Mouse (Mus musculus) midbrain, postnatal 0 days (tissue): ENCODE results near the gene Mef2a. TPM values are rescaled to one million over a fixed set of nuclear protein-coding genes. Genes with fewer than 3 reads are reported as not detected.

Experiments used
- ATAC-seq: fragments of 200-750 bp; cut with Nextera tagmentation; 2 replicates; pipeline ENCODE4 v1.8.0; 2017; ENCODE audit warnings: moderate number of reproducible peaks, mild to moderate bottlenecking, moderate TSS enrichment, moderate library complexity; ENCODE audit not compliant: low FRiP score
- DNase-seq: peaks from one replicate; pipeline ENCODE4 v3.0.0-alpha.2; 2015; ENCODE audit warnings: low spot score
- H3K27ac ChIP-seq: fragments of 300-500 bp; sonication (generic); 2 replicates; pipeline ENCODE4 v1.5.1; 2014; ENCODE audit warnings: low read depth, mild to moderate bottlenecking, low read length, mixed read lengths
- H3K27me3 ChIP-seq: fragments of 300-500 bp; sonication (generic); 2 replicates; pipeline ENCODE4 v1.6.1; 2014; ENCODE audit warnings: low read length, control low read depth, mixed read lengths; ENCODE audit not compliant: insufficient read depth
- H3K36me3 ChIP-seq: fragments of 300-500 bp; sonication (generic); 2 replicates; pipeline ENCODE4 v1.6.1; 2014; ENCODE audit warnings: low read length, control low read depth, mixed read lengths; ENCODE audit not compliant: insufficient read depth
- H3K4me1 ChIP-seq: fragments of 300-500 bp; sonication (generic); 2 replicates; pipeline ENCODE4 v1.6.1; 2014; ENCODE audit warnings: mild to moderate bottlenecking, control low read depth, antibody characterized with exemption, low read length, mixed read lengths; ENCODE audit not compliant: insufficient read depth
- H3K4me2 ChIP-seq: fragments of 300-500 bp; sonication (generic); 2 replicates; pipeline ENCODE4 v1.6.1; 2014; ENCODE audit warnings: low read depth, mild to moderate bottlenecking, low read length, mixed read lengths; ENCODE audit not compliant: poor library complexity, severe bottlenecking
- H3K4me3 ChIP-seq: fragments of 300-500 bp; sonication (generic); 2 replicates; pipeline ENCODE4 v1.5.1; 2014; ENCODE audit warnings: low read depth, mild to moderate bottlenecking, low read length, moderate library complexity
- H3K9ac ChIP-seq: fragments of 300-500 bp; sonication (generic); replicated peaks from 2 replicates; pipeline ENCODE4 v1.6.1; 2014; ENCODE audit warnings: mild to moderate bottlenecking, low read length, moderate library complexity, mixed read lengths; ENCODE audit not compliant: poor library complexity, severe bottlenecking
- H3K9me3 ChIP-seq: fragments of 300-500 bp; sonication (generic); 2 replicates; pipeline ENCODE4 v1.6.1; 2016; ENCODE audit warnings: low read length, control low read depth
- CTCF ChIP-seq: IDR thresholded peaks from 2 replicates; pipeline ENCODE4 v1.5.1; 2016; ENCODE audit warnings: antibody characterized with exemption, mild to moderate bottlenecking
- WGBS: fragments of 180-500 bp; shearing (Covaris S2); extraction: QIAGEN DNeasy Blood & Tissue Kit; methylation state at CpG from one replicate; pipeline ENCODE4 v1.1.7; 2014; 5-methylcytosine and 5-hydroxymethylcytosine counted together
- polyA plus RNA-seq: library from polyadenylated mRNA; unstranded; fragments of >200 nt; fragmentation: Nextera tagmentation; extraction: Ambion mirVana; gene quantifications from 2 replicates; pipeline ENCODE4 v1.2.1, GENCODE M21; 2015
- total RNA-seq: library from RNA; depleted of rRNA; stranded (reverse); fragments of >200 nt; gene quantifications from 2 replicates; pipeline ENCODE4 v1.2.3, GENCODE M21; 2014

Mef2a gene
- total and polyA plus RNA-seq, 2 experiments from 2014 or later = 40.4 to 62.4 TPM

- Histone ChIP-seq H3K4me1 (no peaks in the 10 kb centered on the region), H3K4me3 (no peak overlapping the region), H3K9me3 (no peaks in the 10 kb centered on the region), H3K27me3 (no peaks in the 10 kb centered on the region), H3K9ac (no peak overlapping the region), H3K4me2 (no peak overlapping the region), H3K27ac (no peak overlapping the region), H3K36me3 (no peaks in the 10 kb centered on the region)
- no peak for DNase-seq
- ATAC-seq = no peak
- WGBS = 65% methylated on average over 6 of the region's 6 CpGs
- no peak for TF ChIP-seq CTCF
These were observed 162.4 kb downstream of the Mef2a start for GRCm38 (mm10) chr7:67210004-67210833.

GRCm38 (mm10) chr7:67208317-67208716 is 164.3 kb downstream of the Mef2a start:
- Histone ChIP-seq H3K4me2 (no peak overlapping the region), H3K27ac (no peak overlapping the region), H3K27me3 (no peaks in the 10 kb centered on the region), H3K4me1 (no peaks in the 10 kb centered on the region), H3K9ac (no peak overlapping the region), H3K9me3 (no peaks in the 10 kb centered on the region), H3K4me3 (no peak overlapping the region), H3K36me3 (no peaks in the 10 kb centered on the region)
- 83% methylated on average over 1 of the region's 1 CpGs for WGBS
- no peak for TF ChIP-seq CTCF
- ATAC-seq = no peak
- DNase-seq = no peak

GRCm38 (mm10) chr7:67207701-67208100 is 165.0 kb downstream of the Mef2a start:
- WGBS = 49% methylated on average over 6 of the region's 6 CpGs
- no peak for DNase-seq
- no peak for TF ChIP-seq CTCF

GRCm38 (mm10) chr7:67206496-67206895 is 166.2 kb downstream of the Mef2a start:
- H3K4me1 ChIP-seq = no peaks in the 10 kb centered on the region
- H3K27ac ChIP-seq = no peak overlapping the region
- no peak for TF ChIP-seq CTCF
- DNase-seq = no peak
- H3K4me2 ChIP-seq = no peak overlapping the region
- WGBS = 85% methylated on average over 10 of the region's 10 CpGs
- no peak overlapping the region for H3K4me3 ChIP-seq
- H3K27me3 ChIP-seq = no peaks in the 10 kb centered on the region
- H3K9ac ChIP-seq = no peak overlapping the region
- ATAC-seq = no peak
- H3K36me3 ChIP-seq = no peaks in the 10 kb centered on the region
- no peaks in the 10 kb centered on the region for H3K9me3 ChIP-seq

More at GRCm38 (mm10) chr7:67207701-67208100, 165.0 kb downstream of the Mef2a start:
- H3K36me3 ChIP-seq = no peaks in the 10 kb centered on the region
- no peaks in the 10 kb centered on the region for H3K4me1 ChIP-seq
- no peak overlapping the region for H3K4me2 ChIP-seq
- H3K27me3 ChIP-seq = no peaks in the 10 kb centered on the region
- ATAC-seq = no peak
- H3K9ac ChIP-seq = no peak overlapping the region
- H3K9me3 ChIP-seq = no peaks in the 10 kb centered on the region
- H3K4me3 ChIP-seq = no peak overlapping the region
- H3K27ac ChIP-seq = no peak overlapping the region

- no peak for TF ChIP-seq CTCF
- ATAC-seq = no peak
- H3K4me3 ChIP-seq = no peak overlapping the region
- H3K9ac ChIP-seq = no peak overlapping the region
- H3K27ac ChIP-seq = no peak overlapping the region
- no peaks in the 10 kb centered on the region for H3K36me3 ChIP-seq
- DNase-seq = no peak
- H3K9me3 ChIP-seq = no peaks in the 10 kb centered on the region
- H3K27me3 ChIP-seq = no peaks in the 10 kb centered on the region
- 89% methylated on average over 9 of the region's 9 CpGs for WGBS
- no peak overlapping the region for H3K4me2 ChIP-seq
- H3K4me1 ChIP-seq = no peaks in the 10 kb centered on the region
These were observed 166.8 kb downstream of the Mef2a start for GRCm38 (mm10) chr7:67205734-67206425.

GRCm38 (mm10) chr7:67203625-67204024 is 169.0 kb downstream of the Mef2a start:
- DNase-seq = no peak
- H3K4me2 ChIP-seq = no peak overlapping the region
- no peak for TF ChIP-seq CTCF
- no peaks in the 10 kb centered on the region for H3K27me3 ChIP-seq
- no peaks in the 10 kb centered on the region for H3K9me3 ChIP-seq
- no peak overlapping the region for H3K4me3 ChIP-seq
- H3K27ac ChIP-seq = no peak overlapping the region
- no peaks in the 10 kb centered on the region for H3K4me1 ChIP-seq
- no peak overlapping the region for H3K9ac ChIP-seq
- no peaks in the 10 kb centered on the region for H3K36me3 ChIP-seq
- ATAC-seq = no peak
- WGBS = 79% methylated on average over 3 of the region's 3 CpGs
